Mouse (Mus musculus): Measurements from ENCODE around the gene Stag3. TPM values are rescaled to one million over a fixed set of nuclear protein-coding genes. Genes with fewer than 3 reads are reported as not detected.

Stag3 gene
- polyA plus RNA-seq, 1 experiment from 2014 or later: 4.6 TPM

GRCm38 (mm10) chr5:138274186-138274585 lies 5.9 kb upstream of the Stag3 start:
- no peaks in the 10 kb centered on the region for H3K27me3 ChIP-seq (ENCODE audit: control insufficient read depth, insufficient read depth, low read length)
- H3K9ac ChIP-seq (ENCODE audit: low read length): no peak overlapping the region
- H3K9me3 ChIP-seq (ENCODE audit: control insufficient read depth, low read length): no peaks in the 10 kb centered on the region
- H3K36me3 ChIP-seq (ENCODE audit: control insufficient read depth, insufficient read depth, low read length): peaks cover 4% of the 10 kb centered on the region; the same call in 1 of the 2 replicates
- no peak overlapping the region for H3K27ac ChIP-seq (replicated peaks; ENCODE audit: low read depth, low read length)
- ATAC-seq (ENCODE audit: insufficient number of reproducible peaks, low FRiP score, low TSS enrichment, low read depth) (no peak), DNase-seq (ENCODE audit: low spot score) (no peak)
- H3K4me3 ChIP-seq (ENCODE audit: low read depth, low read length): no peak overlapping the region
- H3K4me2 ChIP-seq (ENCODE audit: low read depth, severe bottlenecking): no peak overlapping the region
- 79% methylated on average over 8 of the region's 8 CpGs for WGBS
- H3K4me1 ChIP-seq (ENCODE audit: control insufficient read depth, insufficient read depth, low read length): peaks cover 31% of the 10 kb centered on the region

- Histone ChIP-seq H3K9me3 (ENCODE audit: control insufficient read depth, low read length) (no peaks in the 10 kb centered on the region), H3K4me3 (ENCODE audit: low read depth, low read length) (peak overlapping the region; percentile 12; the same call in 1 of the 2 replicates), H3K27me3 (ENCODE audit: control insufficient read depth, insufficient read depth, low read length) (no peaks in the 10 kb centered on the region), H3K4me1 (ENCODE audit: control insufficient read depth, insufficient read depth, low read length) (peaks cover 31% of the 10 kb centered on the region), H3K9ac (ENCODE audit: low read length) (peak overlapping the region; percentile 27), H3K36me3 (ENCODE audit: control insufficient read depth, insufficient read depth, low read length) (peaks cover 4% of the 10 kb centered on the region; the same call in 1 of the 2 replicates), H3K4me2 (ENCODE audit: low read depth, severe bottlenecking) (peak overlapping the region; percentile 42), H3K27ac (replicated peaks; ENCODE audit: low read depth, low read length) (no peak overlapping the region)
- WGBS: 25% methylated on average over 41 of the region's 41 CpGs
- DNase-seq (ENCODE audit: low spot score) (peak; percentile 47), ATAC-seq (ENCODE audit: insufficient number of reproducible peaks, low FRiP score, low TSS enrichment, low read depth) (no peak)
Observed at GRCm38 (mm10) chr5:138275216-138276050, 4.6 kb upstream of the Stag3 start.

GRCm38 (mm10) chr5:138277994-138278393 lies 2.0 kb upstream of the Stag3 start:
- Histone ChIP-seq H3K9me3 (ENCODE audit: control insufficient read depth, low read length) (no peaks in the 10 kb centered on the region), H3K27ac (replicated peaks; ENCODE audit: low read depth, low read length) (no peak overlapping the region), H3K4me3 (ENCODE audit: low read depth, low read length) (0 out of 2 replicates have a peak overlapping the region, but pooled peaks have one; percentile 82), H3K36me3 (ENCODE audit: control insufficient read depth, insufficient read depth, low read length) (peaks cover 4% of the 10 kb centered on the region; the same call in 1 of the 2 replicates), H3K4me1 (ENCODE audit: control insufficient read depth, insufficient read depth, low read length) (peaks cover 31% of the 10 kb centered on the region), H3K4me2 (ENCODE audit: low read depth, severe bottlenecking) (no peak overlapping the region), H3K9ac (ENCODE audit: low read length) (no peak overlapping the region), H3K27me3 (ENCODE audit: control insufficient read depth, insufficient read depth, low read length) (no peaks in the 10 kb centered on the region)
- no peak for DNase-seq (ENCODE audit: low spot score)
- 88% methylated on average over 7 of the region's 7 CpGs for WGBS
- ATAC-seq (ENCODE audit: insufficient number of reproducible peaks, low FRiP score, low TSS enrichment, low read depth): no peak

- WGBS: 28% methylated on average over 22 of the region's 26 CpGs
- DNase-seq (ENCODE audit: low spot score) (no peak), ATAC-seq (ENCODE audit: insufficient number of reproducible peaks, low FRiP score, low TSS enrichment, low read depth) (no peak)
- H3K4me3 ChIP-seq (ENCODE audit: low read depth, low read length): peak overlapping the region; percentile 8; the same call in 1 of the 2 replicates
- 0 out of 2 replicates have a peak overlapping the region, but pooled peaks have one; percentile 64 for H3K4me2 ChIP-seq (ENCODE audit: low read depth, severe bottlenecking)
- H3K9me3 ChIP-seq (ENCODE audit: control insufficient read depth, low read length): no peaks in the 10 kb centered on the region
- no peak overlapping the region for H3K27ac ChIP-seq (replicated peaks; ENCODE audit: low read depth, low read length)
- no peaks in the 10 kb centered on the region for H3K27me3 ChIP-seq (ENCODE audit: control insufficient read depth, insufficient read depth, low read length)
- peaks cover 4% of the 10 kb centered on the region; the same call in 1 of the 2 replicates for H3K36me3 ChIP-seq (ENCODE audit: control insufficient read depth, insufficient read depth, low read length)
- no peak overlapping the region for H3K9ac ChIP-seq (ENCODE audit: low read length)
- peaks cover 26% of the 10 kb centered on the region for H3K4me1 ChIP-seq (ENCODE audit: control insufficient read depth, insufficient read depth, low read length)
Observed at GRCm38 (mm10) chr5:138280425-138280768, 357 bp downstream of the Stag3 start.

- DNase-seq (ENCODE audit: low spot score): no peak
- no peak for ATAC-seq (ENCODE audit: insufficient number of reproducible peaks, low FRiP score, low TSS enrichment, low read depth)
Observed at GRCm38 (mm10) chr5:138280829-138281228, 789 bp downstream of the Stag3 start.

GRCm38 (mm10) chr5:138281798-138282197 lies 1.8 kb downstream of the Stag3 start:
- no peak overlapping the region for H3K4me2 ChIP-seq (ENCODE audit: low read depth, severe bottlenecking)
- 84% methylated on average over 2 of the region's 2 CpGs for whole genome bisulfite sequencing
- no peak for DNase-seq (ENCODE audit: low spot score)

More at GRCm38 (mm10) chr5:138280829-138281228, 789 bp downstream of the Stag3 start:
- Histone ChIP-seq H3K4me3 (ENCODE audit: low read depth, low read length) (no peak overlapping the region), H3K27me3 (ENCODE audit: control insufficient read depth, insufficient read depth, low read length) (no peaks in the 10 kb centered on the region), H3K9ac (ENCODE audit: low read length) (no peak overlapping the region), H3K9me3 (ENCODE audit: control insufficient read depth, low read length) (no peaks in the 10 kb centered on the region), H3K4me2 (ENCODE audit: low read depth, severe bottlenecking) (no peak overlapping the region), H3K27ac (replicated peaks; ENCODE audit: low read depth, low read length) (no peak overlapping the region), H3K4me1 (ENCODE audit: control insufficient read depth, insufficient read depth, low read length) (peaks cover 21% of the 10 kb centered on the region), H3K36me3 (ENCODE audit: control insufficient read depth, insufficient read depth, low read length) (peaks cover 4% of the 10 kb centered on the region; the same call in 1 of the 2 replicates)
- 87% methylated on average over 15 of the region's 15 CpGs for WGBS

GRCm38 (mm10) chr5:138283540-138283939 lies 3.5 kb downstream of the Stag3 start:
- Histone ChIP-seq H3K27ac (replicated peaks; ENCODE audit: low read depth, low read length) (no peak overlapping the region), H3K27me3 (ENCODE audit: control insufficient read depth, insufficient read depth, low read length) (no peaks in the 10 kb centered on the region), H3K36me3 (ENCODE audit: control insufficient read depth, insufficient read depth, low read length) (no peaks in the 10 kb centered on the region), H3K9me3 (ENCODE audit: control insufficient read depth, low read length) (no peaks in the 10 kb centered on the region), H3K4me1 (ENCODE audit: control insufficient read depth, insufficient read depth, low read length) (peaks cover 6% of the 10 kb centered on the region), H3K4me2 (ENCODE audit: low read depth, severe bottlenecking) (no peak overlapping the region), H3K4me3 (ENCODE audit: low read depth, low read length) (no peak overlapping the region), H3K9ac (ENCODE audit: low read length) (no peak overlapping the region)
- no peak for DNase-seq (ENCODE audit: low spot score)
- 49% methylated on average over 1 of the region's 1 CpGs for whole genome bisulfite sequencing
- ATAC-seq (ENCODE audit: insufficient number of reproducible peaks, low FRiP score, low TSS enrichment, low read depth): no peak

More at GRCm38 (mm10) chr5:138281798-138282197, 1.8 kb downstream of the Stag3 start:
- Histone ChIP-seq H3K27me3 (ENCODE audit: control insufficient read depth, insufficient read depth, low read length) (no peaks in the 10 kb centered on the region), H3K36me3 (ENCODE audit: control insufficient read depth, insufficient read depth, low read length) (peaks cover 2% of the 10 kb centered on the region; the same call in 1 of the 2 replicates), H3K4me1 (ENCODE audit: control insufficient read depth, insufficient read depth, low read length) (peaks cover 12% of the 10 kb centered on the region), H3K9ac (ENCODE audit: low read length) (no peak overlapping the region), H3K27ac (replicated peaks; ENCODE audit: low read depth, low read length) (no peak overlapping the region), H3K4me3 (ENCODE audit: low read depth, low read length) (no peak overlapping the region), H3K9me3 (ENCODE audit: control insufficient read depth, low read length) (no peaks in the 10 kb centered on the region)
- no peak for ATAC-seq (ENCODE audit: insufficient number of reproducible peaks, low FRiP score, low TSS enrichment, low read depth)

- no peak overlapping the region for H3K4me3 ChIP-seq (ENCODE audit: low read depth, low read length)
- no peaks in the 10 kb centered on the region for H3K9me3 ChIP-seq (ENCODE audit: control insufficient read depth, low read length)
- no peaks in the 10 kb centered on the region for H3K36me3 ChIP-seq (ENCODE audit: control insufficient read depth, insufficient read depth, low read length)
- no peaks in the 10 kb centered on the region for H3K4me1 ChIP-seq (ENCODE audit: control insufficient read depth, insufficient read depth, low read length)
- 76% methylated on average over 3 of the region's 3 CpGs for WGBS
- no peak overlapping the region for H3K27ac ChIP-seq (replicated peaks; ENCODE audit: low read depth, low read length)
- no peak overlapping the region for H3K9ac ChIP-seq (ENCODE audit: low read length)
- DNase-seq (ENCODE audit: low spot score) (no peak), ATAC-seq (ENCODE audit: insufficient number of reproducible peaks, low FRiP score, low TSS enrichment, low read depth) (no peak)
- no peaks in the 10 kb centered on the region for H3K27me3 ChIP-seq (ENCODE audit: control insufficient read depth, insufficient read depth, low read length)
- no peak overlapping the region for H3K4me2 ChIP-seq (ENCODE audit: low read depth, severe bottlenecking)
Observed at GRCm38 (mm10) chr5:138287861-138288260, 7.8 kb downstream of the Stag3 start.

All from limb, embryonic 11.5 days (tissue).